Mouse (Mus musculus): Measurements from ENCODE around the gene Hephl1. TPM values are rescaled to one million over a fixed set of nuclear protein-coding genes. Genes with fewer than 3 reads are reported as not detected.
A peak's percentile ranks its signal among the peaks of the same experiment; 100 is the strongest.

The Hephl1 gene
- polyA plus RNA-seq, 1 experiment from 2014 or later = not detected

GRCm38 (mm10) chr9:15030771-15031170 lies 81.1 kb downstream of the Hephl1 start:
- 0 out of 2 replicates have a peak, but pooled peaks cover 3% of the 10 kb centered on the region for H3K9me3 ChIP-seq (replicated peaks; ENCODE audit: control insufficient read depth, low read length)
- H3K4me2 ChIP-seq (ENCODE audit: low read depth, low read length) = no peak overlapping the region
- H3K4me1 ChIP-seq (ENCODE audit: control insufficient read depth, insufficient read depth, low read length) = peaks cover 14% of the 10 kb centered on the region
- no peak overlapping the region for H3K4me3 ChIP-seq (ENCODE audit: low read length)
- no peaks in the 10 kb centered on the region for H3K27me3 ChIP-seq (ENCODE audit: control insufficient read depth, insufficient read depth, low read length)
- whole genome bisulfite sequencing = 28% methylated on average over 8 of the region's 8 CpGs
- peak; percentile 63 for ATAC-seq (replicated peaks; ENCODE audit: extremely low read depth, insufficient read depth, low FRiP score)
- no peak overlapping the region for H3K27ac ChIP-seq (ENCODE audit: low read length)
- H3K9ac ChIP-seq (ENCODE audit: low read length) = no peak overlapping the region
- H3K36me3 ChIP-seq (ENCODE audit: control insufficient read depth, insufficient read depth) = peaks cover 3% of the 10 kb centered on the region; the same call in 1 of the 2 replicates

DNA sequence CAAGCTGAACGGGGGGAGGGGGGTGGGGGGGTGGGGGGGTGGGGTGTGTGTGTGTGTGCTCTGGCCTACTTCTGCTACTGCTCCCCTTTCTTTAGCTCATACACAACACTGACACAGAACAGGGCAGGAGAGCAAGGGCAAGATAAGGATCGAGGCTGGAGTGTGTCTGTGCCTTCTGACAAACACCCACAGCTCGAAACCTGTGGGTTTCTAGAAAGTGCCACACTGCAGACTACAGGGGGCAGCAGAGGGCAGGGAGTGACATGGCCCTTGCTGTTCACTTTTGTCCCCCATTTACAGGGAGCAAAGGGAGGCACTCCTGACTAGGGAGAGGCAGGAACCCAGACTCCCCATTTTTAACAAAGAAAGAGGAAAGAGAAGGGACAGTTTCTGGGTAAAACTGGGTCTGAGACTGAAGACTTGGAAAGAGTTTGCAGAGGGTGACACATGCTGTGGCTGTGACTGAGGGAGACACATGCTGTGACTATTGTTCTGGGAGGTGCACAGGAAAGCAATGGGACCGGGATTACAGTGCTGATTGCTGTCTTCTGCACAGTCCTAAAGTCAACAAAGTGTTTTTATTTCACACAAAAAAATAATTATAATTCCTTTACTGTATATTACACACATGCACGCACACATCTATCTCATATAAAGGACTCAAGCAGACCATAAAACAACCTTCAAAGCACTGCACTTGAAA lies 82.7 kb downstream of the Hephl1 start:
- Histone ChIP-seq H3K4me3 (ENCODE audit: low read length) (no peak overlapping the region), H3K9me3 (replicated peaks; ENCODE audit: control insufficient read depth, low read length) (0 out of 2 replicates have a peak, but pooled peaks cover 3% of the 10 kb centered on the region), H3K4me2 (ENCODE audit: low read depth, low read length) (no peak overlapping the region), H3K27ac (ENCODE audit: low read length) (no peak overlapping the region), H3K27me3 (ENCODE audit: control insufficient read depth, insufficient read depth, low read length) (no peaks in the 10 kb centered on the region), H3K9ac (ENCODE audit: low read length) (no peak overlapping the region), H3K4me1 (ENCODE audit: control insufficient read depth, insufficient read depth, low read length) (peaks cover 10% of the 10 kb centered on the region), H3K36me3 (ENCODE audit: control insufficient read depth, insufficient read depth) (peaks cover 3% of the 10 kb centered on the region; the same call in 1 of the 2 replicates)
- WGBS = 54% methylated on average over 5 of the region's 5 CpGs
- ATAC-seq (replicated peaks; ENCODE audit: extremely low read depth, insufficient read depth, low FRiP score) = no peak; the same call in 1 of the 2 replicates

DNA sequence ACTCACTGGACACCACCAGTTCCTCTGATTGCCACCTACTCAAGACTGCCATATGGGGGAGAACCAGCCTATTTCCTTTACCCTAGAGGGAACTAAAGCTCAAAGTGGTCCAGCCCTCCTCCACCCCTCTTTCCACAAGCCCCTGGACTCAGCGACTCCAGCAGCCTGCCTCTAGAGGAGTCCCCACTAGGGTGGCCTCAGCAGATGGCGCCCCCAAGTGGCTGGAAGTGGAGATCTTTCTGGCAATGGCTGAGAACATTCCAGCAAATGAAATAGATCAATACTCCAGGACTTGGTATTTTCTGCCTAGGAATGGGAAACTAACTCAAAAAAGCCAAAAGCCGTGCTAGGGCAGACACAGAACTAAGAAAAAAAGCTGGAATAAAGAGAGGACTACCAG lies 84.2 kb downstream of the Hephl1 start:
- ATAC-seq (replicated peaks; ENCODE audit: extremely low read depth, insufficient read depth, low FRiP score) = no peak
- no peak overlapping the region for H3K9ac ChIP-seq (ENCODE audit: low read length)
- H3K4me1 ChIP-seq (ENCODE audit: control insufficient read depth, insufficient read depth, low read length) = peaks cover 5% of the 10 kb centered on the region
- H3K27me3 ChIP-seq (ENCODE audit: control insufficient read depth, insufficient read depth, low read length) = no peaks in the 10 kb centered on the region
- no peak overlapping the region for H3K4me2 ChIP-seq (ENCODE audit: low read depth, low read length)
- 61% methylated on average over 3 of the region's 3 CpGs for WGBS
- peaks cover 3% of the 10 kb centered on the region; the same call in 1 of the 2 replicates for H3K36me3 ChIP-seq (ENCODE audit: control insufficient read depth, insufficient read depth)
- 0 out of 2 replicates have a peak, but pooled peaks cover 3% of the 10 kb centered on the region for H3K9me3 ChIP-seq (replicated peaks; ENCODE audit: control insufficient read depth, low read length)
- H3K27ac ChIP-seq (ENCODE audit: low read length) = no peak overlapping the region
- no peak overlapping the region for H3K4me3 ChIP-seq (ENCODE audit: low read length)

DNA sequence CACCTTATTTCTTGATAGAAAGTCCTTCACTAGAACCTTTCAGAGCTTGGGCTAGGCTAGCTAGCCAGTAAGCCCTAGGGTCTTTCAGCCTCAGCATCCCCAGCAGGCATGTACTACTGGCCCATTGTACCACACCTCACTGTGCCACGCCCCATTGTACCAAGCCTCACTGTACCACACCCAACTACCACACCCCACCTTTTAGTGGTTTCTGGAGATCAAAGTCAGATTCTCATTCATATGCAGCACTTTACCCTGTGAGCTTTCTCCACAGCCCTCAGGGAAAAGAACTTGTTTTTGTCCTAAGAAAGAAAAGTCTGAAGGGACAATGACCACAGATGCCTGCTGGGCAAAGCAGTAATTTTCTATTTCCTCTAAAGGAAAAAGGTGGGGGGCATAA lies 88.9 kb downstream of the Hephl1 start:
- H3K4me1 ChIP-seq (ENCODE audit: control insufficient read depth, insufficient read depth, low read length) = no peaks in the 10 kb centered on the region
- 0 out of 2 replicates have a peak, but pooled peaks cover 3% of the 10 kb centered on the region for H3K9me3 ChIP-seq (replicated peaks; ENCODE audit: control insufficient read depth, low read length)
- no peak overlapping the region for H3K4me2 ChIP-seq (ENCODE audit: low read depth, low read length)
- H3K36me3 ChIP-seq (ENCODE audit: control insufficient read depth, insufficient read depth) = peaks cover 3% of the 10 kb centered on the region; the same call in 1 of the 2 replicates
- H3K4me3 ChIP-seq (ENCODE audit: low read length) = no peak overlapping the region
- no peak overlapping the region for H3K27ac ChIP-seq (ENCODE audit: low read length)
- 73% methylated on average over 1 of the region's 1 CpGs for WGBS
- H3K27me3 ChIP-seq (ENCODE audit: control insufficient read depth, insufficient read depth, low read length) = no peaks in the 10 kb centered on the region
- H3K9ac ChIP-seq (ENCODE audit: low read length) = no peak overlapping the region
- no peak for ATAC-seq (replicated peaks; ENCODE audit: extremely low read depth, insufficient read depth, low FRiP score)

- ATAC-seq (replicated peaks; ENCODE audit: extremely low read depth, insufficient read depth, low FRiP score) = no peak
- H3K9ac ChIP-seq (ENCODE audit: low read length) = no peak overlapping the region
- 0 out of 2 replicates have a peak, but pooled peaks cover under 1% of the 10 kb centered on the region for H3K9me3 ChIP-seq (replicated peaks; ENCODE audit: control insufficient read depth, low read length)
- no peak overlapping the region for H3K27ac ChIP-seq (ENCODE audit: low read length)
- WGBS = 61% methylated on average over 9 of the region's 9 CpGs
- H3K27me3 ChIP-seq (ENCODE audit: control insufficient read depth, insufficient read depth, low read length) = no peaks in the 10 kb centered on the region
- H3K4me2 ChIP-seq (ENCODE audit: low read depth, low read length) = no peak overlapping the region
- no peak overlapping the region for H3K4me3 ChIP-seq (ENCODE audit: low read length)
- H3K36me3 ChIP-seq (ENCODE audit: control insufficient read depth, insufficient read depth) = peaks cover under 1% of the 10 kb centered on the region; the same call in 1 of the 2 replicates
- no peaks in the 10 kb centered on the region for H3K4me1 ChIP-seq (ENCODE audit: control insufficient read depth, insufficient read depth, low read length)
Measured at GRCm38 (mm10) chr9:15021156-15021555, 90.8 kb downstream of the Hephl1 start.

DNA sequence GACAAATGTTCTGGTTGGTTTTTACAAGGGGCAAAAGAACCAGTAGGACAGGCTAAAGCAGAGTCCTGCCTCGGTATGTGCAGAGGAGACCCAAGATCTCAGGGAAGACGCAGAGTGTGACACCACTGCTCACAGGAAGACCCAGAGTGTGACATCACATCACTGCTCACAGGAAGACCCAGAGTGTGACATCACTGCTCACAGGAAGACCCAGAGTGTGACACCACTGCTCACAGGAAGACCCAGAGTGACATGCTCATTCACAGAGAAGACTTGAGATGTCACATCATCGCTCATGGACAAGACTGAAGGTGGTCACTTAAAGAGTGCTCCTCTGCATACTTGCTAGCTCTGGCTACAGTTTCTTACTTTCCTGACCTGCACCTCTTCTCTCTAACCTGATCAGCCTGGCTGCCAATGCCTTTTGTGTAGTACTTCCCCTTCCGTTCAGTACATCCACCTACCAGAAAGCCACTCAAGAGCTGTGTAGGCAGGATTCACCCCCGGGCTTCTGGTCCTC lies 91.3 kb downstream of the Hephl1 start:
- no peak overlapping the region for H3K4me3 ChIP-seq (ENCODE audit: low read length)
- H3K9ac ChIP-seq (ENCODE audit: low read length) = no peak overlapping the region
- no peaks in the 10 kb centered on the region for H3K9me3 ChIP-seq (replicated peaks; ENCODE audit: control insufficient read depth, low read length)
- H3K27me3 ChIP-seq (ENCODE audit: control insufficient read depth, insufficient read depth, low read length) = no peaks in the 10 kb centered on the region
- H3K36me3 ChIP-seq (ENCODE audit: control insufficient read depth, insufficient read depth) = no peaks in the 10 kb centered on the region
- no peak overlapping the region for H3K4me2 ChIP-seq (ENCODE audit: low read depth, low read length)
- 83% methylated on average over 5 of the region's 5 CpGs for WGBS
- ATAC-seq (replicated peaks; ENCODE audit: extremely low read depth, insufficient read depth, low FRiP score) = no peak
- H3K27ac ChIP-seq (ENCODE audit: low read length) = no peak overlapping the region
- no peaks in the 10 kb centered on the region for H3K4me1 ChIP-seq (ENCODE audit: control insufficient read depth, insufficient read depth, low read length)

- H3K27me3 ChIP-seq (ENCODE audit: control insufficient read depth, insufficient read depth, low read length) = 0 out of 2 replicates have a peak, but pooled peaks cover 5% of the 10 kb centered on the region
- 73% methylated on average over 5 of the region's 5 CpGs for WGBS
- no peak overlapping the region; the same call in 1 of the 2 replicates for H3K27ac ChIP-seq (ENCODE audit: low read length)
- no peak overlapping the region for H3K4me3 ChIP-seq (ENCODE audit: low read length)
- ATAC-seq (replicated peaks; ENCODE audit: extremely low read depth, insufficient read depth, low FRiP score) = no peak
- no peaks in the 10 kb centered on the region for H3K36me3 ChIP-seq (ENCODE audit: control insufficient read depth, insufficient read depth)
- H3K9ac ChIP-seq (ENCODE audit: low read length) = no peak overlapping the region
- no peak overlapping the region for H3K4me2 ChIP-seq (ENCODE audit: low read depth, low read length)
- H3K4me1 ChIP-seq (ENCODE audit: control insufficient read depth, insufficient read depth, low read length) = no peaks in the 10 kb centered on the region
- H3K9me3 ChIP-seq (replicated peaks; ENCODE audit: control insufficient read depth, low read length) = no peaks in the 10 kb centered on the region
Measured at GRCm38 (mm10) chr9:15018756-15019131, 93.2 kb downstream of the Hephl1 start.

DNA sequence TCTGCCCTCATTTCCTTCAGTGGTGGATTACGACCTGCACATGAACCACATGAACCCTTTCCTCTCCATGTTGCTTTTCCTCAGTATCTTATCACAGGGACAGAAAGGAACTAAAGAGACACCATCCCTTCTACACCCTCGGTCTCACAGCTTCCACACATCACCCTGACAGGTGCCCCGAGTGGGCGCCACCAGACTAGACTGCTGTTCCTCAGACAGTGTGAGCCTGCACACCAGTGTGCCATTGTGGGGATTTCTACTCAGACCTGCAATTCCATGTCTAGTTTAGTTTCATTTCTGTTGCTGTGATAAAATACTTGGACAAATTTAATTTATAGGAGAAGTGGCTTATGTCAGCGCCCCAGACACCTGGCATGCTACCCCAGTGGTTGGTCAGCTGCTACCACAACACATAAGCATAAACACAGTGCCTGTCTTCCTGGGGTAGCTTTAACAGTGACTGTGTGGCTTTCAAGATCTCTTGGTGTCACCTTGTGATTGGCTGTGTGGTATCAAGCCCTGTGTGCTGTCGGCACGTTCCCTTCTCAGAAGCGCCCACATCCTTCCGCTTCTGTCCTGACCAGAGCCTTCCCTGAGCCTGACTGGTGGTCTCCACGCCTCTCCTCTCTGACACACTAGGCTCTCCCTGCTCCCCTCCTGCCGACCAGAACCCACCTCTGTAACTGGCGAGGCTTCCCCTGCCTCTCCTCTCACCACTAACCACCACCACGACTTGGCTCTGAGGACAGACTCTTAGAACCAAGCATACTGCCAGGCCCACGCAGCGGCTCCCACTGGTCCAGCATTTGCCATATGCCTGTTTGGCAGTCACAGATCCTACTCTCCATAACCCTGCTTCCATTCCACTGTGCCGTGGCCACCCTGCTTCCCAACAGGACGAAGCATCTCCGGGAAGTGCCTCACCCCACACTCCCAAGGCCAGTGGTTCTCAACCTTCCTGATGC lies 93.8 kb downstream of the Hephl1 start:
- Histone ChIP-seq H3K27me3 (ENCODE audit: control insufficient read depth, insufficient read depth, low read length) (0 out of 2 replicates have a peak, but pooled peaks cover 5% of the 10 kb centered on the region), H3K27ac (ENCODE audit: low read length) (no peak overlapping the region; the same call in 1 of the 2 replicates), H3K4me3 (ENCODE audit: low read length) (no peak overlapping the region), H3K4me1 (ENCODE audit: control insufficient read depth, insufficient read depth, low read length) (no peaks in the 10 kb centered on the region), H3K9me3 (replicated peaks; ENCODE audit: control insufficient read depth, low read length) (no peaks in the 10 kb centered on the region), H3K4me2 (ENCODE audit: low read depth, low read length) (no peak overlapping the region), H3K36me3 (ENCODE audit: control insufficient read depth, insufficient read depth) (no peaks in the 10 kb centered on the region), H3K9ac (ENCODE audit: low read length) (no peak overlapping the region)
- 63% methylated on average over 18 of the region's 18 CpGs for WGBS
- peak; percentile 79 for ATAC-seq (replicated peaks; ENCODE audit: extremely low read depth, insufficient read depth, low FRiP score)
